Mouse (Mus musculus) layer of hippocampus, adult 18-20 months (tissue): Measurements from ENCODE around the gene Ostn. TPM values are rescaled to one million over a fixed set of nuclear protein-coding genes. Genes with fewer than 3 reads are reported as not detected.
A peak's percentile ranks its signal among the peaks of the same experiment; 100 is the strongest.

Experiments
- DNase-seq, 2 experiments: peaks; one replicate each; pipeline ENCODE4 v3.0.0; 2022; ENCODE audit warnings: low spot score in 2 of 2
- total RNA-seq, 2 experiments: library from RNA; stranded (reverse); gene quantifications; 2 replicates each; pipeline ENCODE4 v1.2.3; 2021

Gene Ostn
- total RNA-seq, 2 experiments from 2014 or later = not detected

GRCm38 (mm10) chr16:27387634-27388611 is 80.6 kb downstream of the Ostn start:
- no peak for DNase-seq

- peak; percentile 50 to 80 for DNase-seq
Measured at GRCm38 (mm10) chr16:27388761-27389451, 81.6 kb downstream of the Ostn start, which contains the start of gene Ccdc50. TSS of gene Ccdc50 (plus strand) at chr16:27388869.

GRCm38 (mm10) chr16:27389534-27390282 is 82.4 kb downstream of the Ostn start:
- DNase-seq = no peak

- no peak for DNase-seq
Measured at GRCm38 (mm10) chr16:27390306-27390705, 83.0 kb downstream of the Ostn start.

- no peak for DNase-seq
Measured at GRCm38 (mm10) chr16:27391845-27392244, 84.6 kb downstream of the Ostn start.

- DNase-seq = peak in 1 of 2 experiments; percentile 46
Measured at GRCm38 (mm10) chr16:27395251-27396037, 88.2 kb downstream of the Ostn start.

- no peak for DNase-seq
Measured at GRCm38 (mm10) chr16:27396951-27397350, 89.7 kb downstream of the Ostn start.

- DNase-seq = no peak
Measured at GRCm38 (mm10) chr16:27399026-27399718, 91.9 kb downstream of the Ostn start.

- no peak for DNase-seq
Measured at GRCm38 (mm10) chr16:27399719-27400253, 92.5 kb downstream of the Ostn start.

Other genes with a start within 250 kb of the Ostn start
- gene Uts2b, start 62.8 kb downstream of the Ostn start, total RNA-seq = not detected
- 10 to 100 TPM; 45.8 to 55.3 TPM for gene Ccdc50, start 81.4 kb downstream of the Ostn start, total RNA-seq